Mouse (Mus musculus) heart, adult 2 months (tissue): ENCODE data around the gene Spock1. TPM values are rescaled to one million over a fixed set of nuclear protein-coding genes. Genes with fewer than 3 reads are reported as not detected.

ENCODE experiments used
- DNase-seq, 2 experiments: peaks; one replicate each; pipeline ENCODE4 v3.0.0; 2021
- H3K27ac ChIP-seq: fragments of 200-600 bp; 2 replicates; pipeline ENCODE4 v1.8.1; 2022
- H3K27me3 ChIP-seq: fragments of 200-500 bp; 2 replicates; pipeline ENCODE4 v1.6.1; 2012; ENCODE audit warnings: mild to moderate bottlenecking, low read length, inconsistent platforms, mixed read lengths; ENCODE audit not compliant: control insufficient read depth, insufficient read depth
- H3K36me3 ChIP-seq: fragments of 200-500 bp; 2 replicates; pipeline ENCODE4 v1.6.1; 2012; ENCODE audit warnings: low read length, inconsistent platforms; ENCODE audit not compliant: control insufficient read depth, insufficient read depth
- H3K4me1 ChIP-seq: fragments of 200-500 bp; 2 replicates; pipeline ENCODE4 v1.6.1; 2011; ENCODE audit warnings: low read length; ENCODE audit not compliant: control insufficient read depth, insufficient read depth
- H3K4me3 ChIP-seq: fragments of 200-600 bp; 2 replicates; pipeline ENCODE4 v1.8.1; 2022
- H3K79me2 ChIP-seq: fragments of 200-500 bp; replicated peaks from 2 replicates; pipeline ENCODE4 v1.6.1; 2012; ENCODE audit warnings: mild to moderate bottlenecking, inconsistent platforms, low read length, moderate library complexity, mixed read lengths; ENCODE audit not compliant: control insufficient read depth, insufficient read depth
- H3K9ac ChIP-seq: fragments of 200-500 bp; 2 replicates; pipeline ENCODE4 v1.6.1; 2012; ENCODE audit warnings: low read depth, mild to moderate bottlenecking, control low read depth, inconsistent platforms, low read length, mixed read lengths
- CTCF ChIP-seq: fragments of 200-600 bp; IDR thresholded peaks from 2 replicates; pipeline ENCODE4 v1.8.1; 2022; ENCODE audit warnings: antibody characterized with exemption, mild to moderate bottlenecking, moderate library complexity
- EP300 ChIP-seq: fragments of 200-500 bp; IDR thresholded peaks from 2 replicates; pipeline ENCODE4 v1.6.1; 2011; ENCODE audit warnings: low read depth, low read length, control low read depth; ENCODE audit not compliant: insufficient read depth
- POLR2A ChIP-seq: fragments of 200-500 bp; IDR thresholded peaks from 2 replicates; pipeline ENCODE4 v1.6.1; 2011; ENCODE audit warnings: mild to moderate bottlenecking, low read depth, low read length, control low read depth; ENCODE audit not compliant: insufficient read depth
- WGBS: fragments of 180-500 bp; shearing (Covaris S2); methylation state at CpG from one replicate; pipeline ENCODE4 v1.1.7; 2018; 5-methylcytosine and 5-hydroxymethylcytosine counted together
- intact Hi-C: fragments of 180-260 bp; cut with DNase I; formaldehyde crosslinking; loops from one replicate; pipeline ENCODE4 v1.15.1; 2025
- polyA plus RNA-seq: library from polyadenylated mRNA; depleted of rRNA; stranded (reverse); fragments of >200 nt; gene quantifications from 2 replicates; pipeline ENCODE4 v1.2.3, GENCODE M21; 2012
- total RNA-seq, 2 experiments: library from RNA; stranded (reverse); gene quantifications; 2 replicates each; pipeline ENCODE4 v1.2.3; 2021

The Spock1 gene
- total and polyA plus RNA-seq, 3 experiments, result 0.04 TPM; not detected in 2

GRCm38 (mm10) chr13:57636196-57637015 is 271.7 kb downstream of the Spock1 start:
- Histone ChIP-seq H3K4me1 (no peaks in the 10 kb centered on the region), H3K4me3 (no peak overlapping the region), H3K27me3 (no peaks in the 10 kb centered on the region), H3K79me2 (no peaks in the 10 kb centered on the region), H3K9ac (no peak overlapping the region), H3K27ac (no peak overlapping the region), H3K36me3 (no peaks in the 10 kb centered on the region)
- intact Hi-C loops, result no loop called here
- DNase-seq, result no peak
- WGBS, result 72% methylated on average over 10 of the region's 10 CpGs
- TF ChIP-seq EP300, result no peak
- no peak for TF ChIP-seq CTCF
- no peak for TF ChIP-seq POLR2A

GRCm38 (mm10) chr13:57630532-57630931 is 277.6 kb downstream of the Spock1 start:
- intact Hi-C loops, result no loop called here
- no peak overlapping the region for H3K27ac ChIP-seq
- H3K4me3 ChIP-seq, result no peak overlapping the region
- no peak overlapping the region for H3K9ac ChIP-seq
- TF ChIP-seq EP300 (no peak), CTCF (no peak), POLR2A (no peak)
- no peaks in the 10 kb centered on the region for H3K4me1 ChIP-seq
- 74% methylated on average over 4 of the region's 4 CpGs for WGBS
- no peaks in the 10 kb centered on the region for H3K79me2 ChIP-seq
- no peaks in the 10 kb centered on the region for H3K36me3 ChIP-seq
- DNase-seq, result no peak
- no peaks in the 10 kb centered on the region for H3K27me3 ChIP-seq

DNA sequence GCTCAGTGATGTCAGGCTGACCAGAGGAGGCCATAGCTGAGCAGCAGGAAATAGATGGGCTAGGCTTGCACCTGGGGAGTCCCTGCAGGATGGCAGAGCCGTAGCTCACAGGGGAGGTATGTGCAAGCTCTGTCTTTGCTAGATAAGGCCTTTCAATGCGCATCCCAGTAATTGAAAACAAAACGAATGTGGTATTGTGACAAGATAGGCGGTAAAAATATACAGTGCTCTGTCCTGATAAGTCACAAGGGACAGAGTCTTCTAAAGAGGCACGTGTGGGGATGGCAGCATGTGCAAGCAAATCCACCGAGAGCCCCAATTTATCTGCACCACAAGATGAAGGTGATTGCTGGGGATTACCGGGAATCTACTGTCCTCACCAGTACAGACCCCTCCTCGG is 279.9 kb downstream of the Spock1 start:
- intact Hi-C loops, result no loop called here
- WGBS, result 31% methylated on average over 8 of the region's 8 CpGs
- Histone ChIP-seq H3K9ac (no peak overlapping the region), H3K79me2 (no peaks in the 10 kb centered on the region), H3K36me3 (no peaks in the 10 kb centered on the region), H3K4me1 (no peaks in the 10 kb centered on the region), H3K27ac (no peak overlapping the region), H3K4me3 (no peak overlapping the region), H3K27me3 (no peaks in the 10 kb centered on the region)
- no peak for TF ChIP-seq POLR2A
- TF ChIP-seq EP300, result no peak
- no peak for TF ChIP-seq CTCF
- DNase-seq, result no peak

- no peaks in the 10 kb centered on the region for H3K79me2 ChIP-seq
- H3K27me3 ChIP-seq, result no peaks in the 10 kb centered on the region
- no peaks in the 10 kb centered on the region for H3K36me3 ChIP-seq
- no peak for TF ChIP-seq EP300
- no peak for TF ChIP-seq POLR2A
- no peak for TF ChIP-seq CTCF
- no peak overlapping the region for H3K9ac ChIP-seq
- no peaks in the 10 kb centered on the region for H3K4me1 ChIP-seq
- intact Hi-C loops, result no loop called here
- no peak overlapping the region for H3K4me3 ChIP-seq
- no peak overlapping the region for H3K27ac ChIP-seq
- DNase-seq, result no peak
- 74% methylated on average over 9 of the region's 9 CpGs for WGBS
These were observed 281.7 kb downstream of the Spock1 start for GRCm38 (mm10) chr13:57626434-57626833.

GRCm38 (mm10) chr13:57623909-57624481 is 284.1 kb downstream of the Spock1 start:
- intact Hi-C loops, result no loop called here

More at GRCm38 (mm10) chr13:57623909-57624481, 284.1 kb downstream of the Spock1 start:
- Histone ChIP-seq H3K27ac (no peak overlapping the region), H3K27me3 (no peaks in the 10 kb centered on the region), H3K79me2 (no peaks in the 10 kb centered on the region), H3K36me3 (no peaks in the 10 kb centered on the region), H3K9ac (no peak overlapping the region), H3K4me1 (no peaks in the 10 kb centered on the region), H3K4me3 (no peak overlapping the region)
- WGBS, result 56% methylated on average over 7 of the region's 7 CpGs
- TF ChIP-seq EP300 (no peak), POLR2A (no peak), CTCF (no peak)
- no peak for DNase-seq
